Mouse (Mus musculus) midbrain, embryonic 16.5 days (tissue): ENCODE measurements at regions not wholly inside any gene's neighbourhood (a gene's known extent, or its start where the extent isn't known, plus 50 kb on each side); places are given as distances from the start of the nearest gene placed in this dataset.
"Not testable (repeated sequence)": the region's sequence is repeated elsewhere in the genome, so short reads cannot be mapped to it uniquely, and the experiment has no call there.

Source experiments
- ATAC-seq: fragments of 200-750 bp; cut with Nextera tagmentation; 2 replicates; pipeline ENCODE4 v1.8.0; 2017; ENCODE audit warnings: moderate TSS enrichment
- H3K27ac ChIP-seq: fragments of 300-500 bp; sonication (generic); 2 replicates; pipeline ENCODE4 v1.5.1; 2014; ENCODE audit warnings: mild to moderate bottlenecking, low read length, mixed read lengths
- H3K27me3 ChIP-seq: fragments of 300-500 bp; sonication (generic); 2 replicates; pipeline ENCODE4 v1.6.1; 2014; ENCODE audit warnings: low read depth, low read length, mixed read lengths; ENCODE audit not compliant: control insufficient read depth, insufficient read depth
- H3K36me3 ChIP-seq: fragments of 300-500 bp; sonication (generic); 2 replicates; pipeline ENCODE4 v1.6.1; 2014; ENCODE audit warnings: mild to moderate bottlenecking, low read length, moderate library complexity, mixed read lengths; ENCODE audit not compliant: control insufficient read depth, insufficient read depth
- H3K4me1 ChIP-seq: fragments of 300-500 bp; sonication (generic); 2 replicates; pipeline ENCODE4 v1.6.1; 2014; ENCODE audit warnings: mild to moderate bottlenecking, low read length, mixed read lengths; ENCODE audit not compliant: control insufficient read depth, insufficient read depth
- H3K4me2 ChIP-seq: fragments of 300-500 bp; sonication (generic); 2 replicates; pipeline ENCODE4 v1.6.1; 2014; ENCODE audit warnings: mild to moderate bottlenecking, low read length, mixed read lengths
- H3K4me3 ChIP-seq: fragments of 300-500 bp; sonication (generic); 2 replicates; pipeline ENCODE4 v1.5.1; 2014; ENCODE audit warnings: low read depth, mild to moderate bottlenecking, low read length, moderate library complexity, mixed read lengths
- H3K9ac ChIP-seq: fragments of 300-500 bp; sonication (generic); 2 replicates; pipeline ENCODE4 v1.6.1; 2014; ENCODE audit warnings: low read depth, low read length, mixed read lengths
- H3K9me3 ChIP-seq: fragments of 300-500 bp; sonication (generic); replicated peaks from 2 replicates; pipeline ENCODE4 v1.6.1; 2014; ENCODE audit warnings: mild to moderate bottlenecking, low read length, mixed read lengths; ENCODE audit not compliant: control insufficient read depth, poor library complexity, severe bottlenecking
- WGBS: fragments of 180-500 bp; shearing (Covaris S2); extraction: QIAGEN DNeasy Blood & Tissue Kit; methylation state at CpG from one replicate; pipeline ENCODE4 v1.1.7; 2014; 5-methylcytosine and 5-hydroxymethylcytosine counted together

GRCm38 (mm10) chr3:60858474-60859118 is 144.0 kb upstream of the P2ry1 start:
- no peaks in the 10 kb centered on the region for H3K4me1 ChIP-seq
- H3K4me2 ChIP-seq: no peak overlapping the region
- no peaks in the 10 kb centered on the region for H3K9me3 ChIP-seq
- no peak for ATAC-seq
- H3K9ac ChIP-seq: no peak overlapping the region
- H3K4me3 ChIP-seq: no peak overlapping the region
- no peak overlapping the region for H3K27ac ChIP-seq
- WGBS: 88% methylated on average over 5 of the region's 5 CpGs
- no peaks in the 10 kb centered on the region for H3K36me3 ChIP-seq
- no peaks in the 10 kb centered on the region for H3K27me3 ChIP-seq

GRCm38 (mm10) chr3:60859119-60859515 is 143.5 kb upstream of the P2ry1 start:
- H3K4me2 ChIP-seq: no peak overlapping the region
- H3K9me3 ChIP-seq: no peaks in the 10 kb centered on the region
- H3K27ac ChIP-seq: no peak overlapping the region
- no peaks in the 10 kb centered on the region for H3K36me3 ChIP-seq
- no peak for ATAC-seq
- WGBS: 87% methylated on average over 3 of the region's 3 CpGs
- no peak overlapping the region for H3K4me3 ChIP-seq
- no peak overlapping the region for H3K9ac ChIP-seq
- no peaks in the 10 kb centered on the region for H3K4me1 ChIP-seq
- H3K27me3 ChIP-seq: no peaks in the 10 kb centered on the region

GRCm38 (mm10) chr3:60876858-60877257 is 125.7 kb upstream of the P2ry1 start:
- WGBS: 94% methylated on average over 11 of the region's 11 CpGs
- not testable (repeated sequence) for H3K4me2 ChIP-seq, H3K4me3 ChIP-seq, H3K9ac ChIP-seq, H3K27ac ChIP-seq, H3K36me3 ChIP-seq, H3K27me3 ChIP-seq, H3K4me1 ChIP-seq, H3K9me3 ChIP-seq, ATAC-seq

- Histone ChIP-seq H3K4me2 (no peak overlapping the region), H3K9ac (no peak overlapping the region), H3K9me3 (no peaks in the 10 kb centered on the region), H3K36me3 (no peaks in the 10 kb centered on the region), H3K4me3 (no peak overlapping the region), H3K27me3 (no peaks in the 10 kb centered on the region), H3K27ac (no peak overlapping the region), H3K4me1 (no peaks in the 10 kb centered on the region)
- WGBS: 97% methylated on average over 3 of the region's 3 CpGs
- ATAC-seq: no peak
Measured at GRCm38 (mm10) chr3:60878880-60879279, 123.7 kb upstream of the P2ry1 start.

DNA sequence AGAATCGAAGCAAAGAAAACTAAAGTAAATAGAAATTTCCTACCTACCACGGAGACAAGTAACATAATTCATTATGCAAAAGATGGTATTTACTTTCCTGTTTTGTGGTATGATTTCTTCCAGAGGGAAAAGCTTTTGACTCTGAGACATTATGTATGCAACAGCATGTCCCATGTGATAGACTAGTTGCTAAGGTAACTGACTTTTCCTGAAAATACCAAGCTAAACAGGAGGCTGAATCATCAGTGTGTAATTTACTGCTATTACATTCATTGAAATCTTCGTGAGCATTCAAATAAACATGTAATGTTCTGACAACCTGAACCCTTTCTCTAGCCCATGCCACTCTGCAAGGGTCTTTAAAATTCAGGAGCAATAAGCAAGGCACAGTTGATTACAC is 118.6 kb upstream of the P2ry1 start:
- H3K4me1 ChIP-seq: 0 out of 2 replicates have a peak, but pooled peaks cover 2% of the 10 kb centered on the region
- no peaks in the 10 kb centered on the region for H3K27me3 ChIP-seq
- H3K27ac ChIP-seq: no peak overlapping the region
- H3K4me2 ChIP-seq: no peak overlapping the region
- no peak overlapping the region for H3K4me3 ChIP-seq
- WGBS: 55% methylated on average over 3 of the region's 3 CpGs
- peak; percentile 93 for ATAC-seq
- H3K9ac ChIP-seq: no peak overlapping the region
- no peaks in the 10 kb centered on the region for H3K36me3 ChIP-seq
- no peaks in the 10 kb centered on the region for H3K9me3 ChIP-seq

DNA sequence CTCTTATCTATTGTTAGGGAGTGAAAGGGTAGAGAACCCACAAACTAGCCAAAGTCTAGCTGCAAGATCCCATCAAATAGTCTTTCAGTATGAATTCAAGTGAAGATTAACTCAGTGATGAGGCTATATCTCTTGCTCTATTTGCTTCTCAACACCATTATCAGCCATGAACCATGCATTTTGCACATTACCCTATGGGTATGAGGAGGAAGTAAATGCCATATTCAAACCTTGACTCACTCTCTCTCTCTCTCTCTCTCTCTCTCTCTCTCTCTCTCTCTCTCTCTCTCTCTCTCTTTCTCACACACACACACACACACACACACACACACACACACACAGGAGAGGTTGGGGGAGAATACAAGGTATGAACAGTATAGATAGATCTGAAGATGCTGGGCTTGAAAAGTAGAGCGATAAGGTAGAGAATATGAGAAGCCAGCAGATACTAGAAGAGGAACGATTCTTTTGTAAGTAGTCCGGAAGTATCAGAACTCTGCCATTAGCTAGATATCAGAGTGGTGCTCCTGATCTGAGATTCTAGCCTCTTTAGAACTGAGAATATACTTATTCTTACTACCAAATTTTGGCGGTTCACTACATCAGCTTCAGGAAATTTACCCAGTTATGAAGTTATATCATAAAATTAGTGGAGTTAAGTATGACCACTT is 113.3 kb upstream of the P2ry1 start:
- H3K4me2 ChIP-seq: no peak overlapping the region
- 95% methylated on average over 4 of the region's 4 CpGs for WGBS
- no peaks in the 10 kb centered on the region for H3K9me3 ChIP-seq
- H3K4me1 ChIP-seq: no peaks in the 10 kb centered on the region
- no peaks in the 10 kb centered on the region for H3K36me3 ChIP-seq
- no peak overlapping the region for H3K9ac ChIP-seq
- H3K4me3 ChIP-seq: no peak overlapping the region
- no peak for ATAC-seq
- H3K27me3 ChIP-seq: no peaks in the 10 kb centered on the region
- no peak overlapping the region for H3K27ac ChIP-seq

- Histone ChIP-seq H3K4me3 (no peak overlapping the region), H3K27me3 (no peaks in the 10 kb centered on the region), H3K4me2 (no peak overlapping the region), H3K4me1 (no peaks in the 10 kb centered on the region), H3K36me3 (no peaks in the 10 kb centered on the region), H3K9ac (no peak overlapping the region), H3K9me3 (no peaks in the 10 kb centered on the region), H3K27ac (no peak overlapping the region)
- 87% methylated on average over 5 of the region's 5 CpGs for WGBS
- no peak for ATAC-seq
Measured at GRCm38 (mm10) chr3:60897628-60898269, 104.8 kb upstream of the P2ry1 start.

- no peak overlapping the region for H3K4me2 ChIP-seq
- H3K27ac ChIP-seq: no peak overlapping the region
- H3K36me3 ChIP-seq: no peaks in the 10 kb centered on the region
- no peaks in the 10 kb centered on the region for H3K27me3 ChIP-seq
- no peak overlapping the region for H3K4me3 ChIP-seq
- H3K9ac ChIP-seq: no peak overlapping the region
- no peaks in the 10 kb centered on the region for H3K9me3 ChIP-seq
- no peaks in the 10 kb centered on the region for H3K4me1 ChIP-seq
- 81% methylated on average over 1 of the region's 1 CpGs for WGBS
- no peak for ATAC-seq
Measured at GRCm38 (mm10) chr3:60898720-60899119, 103.9 kb upstream of the P2ry1 start.

DNA sequence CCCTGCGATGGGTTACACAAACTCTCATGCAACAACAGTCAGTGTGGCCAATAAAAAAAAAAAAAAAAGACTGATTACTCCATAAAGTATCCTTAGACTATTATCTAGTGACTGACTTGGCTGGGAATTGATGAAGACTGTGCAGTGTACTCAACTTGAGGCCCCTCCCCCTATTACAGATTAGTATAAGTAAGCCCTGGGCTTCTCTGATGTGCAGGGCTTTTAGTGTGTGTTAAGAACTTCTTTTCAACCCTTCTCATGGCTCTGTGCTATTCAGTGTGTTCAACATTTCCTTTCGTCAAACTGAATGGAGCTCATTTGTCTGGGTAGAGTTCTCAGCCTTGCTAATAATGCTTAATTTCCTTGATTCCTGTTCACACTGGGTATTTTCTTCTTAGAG is 101.0 kb upstream of the P2ry1 start:
- Histone ChIP-seq H3K27me3 (no peaks in the 10 kb centered on the region), H3K4me3 (no peak overlapping the region), H3K4me1 (no peaks in the 10 kb centered on the region), H3K9ac (no peak overlapping the region), H3K4me2 (no peak overlapping the region), H3K9me3 (no peaks in the 10 kb centered on the region), H3K36me3 (no peaks in the 10 kb centered on the region), H3K27ac (no peak overlapping the region)
- WGBS: 63% methylated on average over 2 of the region's 2 CpGs
- ATAC-seq: no peak
